Mouse (Mus musculus) MEL (cell line): ENCODE results near the gene Ffar1. TPM values are rescaled to one million over a fixed set of nuclear protein-coding genes. Genes with fewer than 3 reads are reported as not detected.

Source experiments
- DNase-seq: peaks from one replicate; pipeline ENCODE4 v3.0.0; 2011; ENCODE audit warnings: low read depth, low spot score
- H3K27ac ChIP-seq: 2 replicates; pipeline ENCODE4 v1.5.1; 2012; ENCODE audit warnings: low read depth, mild to moderate bottlenecking, control low read depth, low read length, moderate library complexity; ENCODE audit not compliant: control insufficient read depth
- H3K27me3 ChIP-seq, 2 experiments: fragments of 150-350 bp in 1 of 2; sonication (generic) in 1 of 2; 2 replicates each; pipeline ENCODE4 v1.6.1; 2012; ENCODE audit warnings: low read length in 2 of 2, mild to moderate bottlenecking in 2 of 2, improper control_type of control experiment in 1 of 2, moderate library complexity in 1 of 2; ENCODE audit not compliant: insufficient read depth in 2 of 2, control insufficient read depth in 1 of 2
- H3K36me3 ChIP-seq, 2 experiments: 2 replicates each; pipeline ENCODE4 v1.6.1; 2012 to 2014; ENCODE audit warnings: low read length in 2 of 2, improper control_type of control experiment in 1 of 2, inconsistent platforms in 1 of 2, mild to moderate bottlenecking in 1 of 2; ENCODE audit not compliant: insufficient read depth in 2 of 2, control insufficient read depth in 1 of 2
- H3K4me1 ChIP-seq, 2 experiments: fragments of 150-350 bp in 1 of 2; sonication (generic) in 1 of 2; 2 replicates each; pipeline ENCODE4 v1.6.1; 2012; ENCODE audit warnings: low read length in 2 of 2, improper control_type of control experiment in 1 of 2, mild to moderate bottlenecking in 1 of 2; ENCODE audit not compliant: insufficient read depth in 2 of 2, control insufficient read depth in 1 of 2
- H3K4me3 ChIP-seq, 2 experiments: fragments of 150-350 bp in 1 of 2; sonication (generic) in 1 of 2; 2 replicates each; pipeline ENCODE4 v1.5.1; 2012; ENCODE audit warnings: low read depth in 2 of 2, low read length in 2 of 2, mild to moderate bottlenecking in 2 of 2, moderate library complexity in 2 of 2, control low read depth in 1 of 2, improper control_type of control experiment in 1 of 2; ENCODE audit not compliant: control insufficient read depth in 1 of 2, insufficient read depth in 1 of 2
- H3K79me2 ChIP-seq: 2 replicates; pipeline ENCODE4 v1.6.1; 2012; ENCODE audit warnings: mild to moderate bottlenecking, low read length, moderate library complexity; ENCODE audit not compliant: control insufficient read depth, poor library complexity, insufficient read depth
- H3K9ac ChIP-seq: 2 replicates; pipeline ENCODE4 v1.6.1; 2012; ENCODE audit warnings: low read depth, mild to moderate bottlenecking, control low read depth, low read length, moderate library complexity; ENCODE audit not compliant: control insufficient read depth, poor library complexity, severe bottlenecking
- H3K9me3 ChIP-seq: fragments of 150-350 bp; sonication (generic); replicated peaks from 2 replicates; pipeline ENCODE4 v1.6.1; 2012; ENCODE audit warnings: mild to moderate bottlenecking, low read length, improper control_type of control experiment, moderate library complexity; ENCODE audit not compliant: insufficient read depth
- BHLHE40 ChIP-seq: IDR thresholded peaks from 2 replicates; pipeline ENCODE4 v1.6.1; 2012; ENCODE audit warnings: low read depth, mild to moderate bottlenecking, inconsistent platforms, low read length, improper control_type of control experiment, borderline replicate concordance
- CHD1 ChIP-seq: IDR thresholded peaks from 2 replicates; pipeline ENCODE4 v1.6.1; 2012; ENCODE audit warnings: low read depth, mild to moderate bottlenecking, inconsistent platforms, low read length, improper control_type of control experiment
- CHD2 ChIP-seq: IDR thresholded peaks from 2 replicates; pipeline ENCODE4 v1.6.1; 2011; ENCODE audit warnings: low read length, improper control_type of control experiment
- CTCF ChIP-seq, 3 experiments: IDR thresholded peaks in 2 of 3; conservative IDR thresholded peaks in 1 of 3; 2 replicates each; pipeline ENCODE4 v1.5.1; 2011 to 2012; ENCODE audit warnings: low read length in 3 of 3, low read depth in 2 of 3, mild to moderate bottlenecking in 2 of 3, improper control_type of control experiment in 1 of 3, inconsistent platforms in 1 of 3, mixed read lengths in 1 of 3, moderate library complexity in 1 of 3; ENCODE audit not compliant: control insufficient read depth in 1 of 3, insufficient read depth in 1 of 3, poor library complexity in 1 of 3, severe bottlenecking in 1 of 3
- E2F4 ChIP-seq: IDR thresholded peaks from 2 replicates; pipeline ENCODE4 v1.6.1; 2011; ENCODE audit warnings: low read depth, low read length, improper control_type of control experiment, borderline replicate concordance
- ELF1 ChIP-seq: IDR thresholded peaks from 2 replicates; pipeline ENCODE4 v1.6.1; 2014; ENCODE audit warnings: low read depth, mild to moderate bottlenecking, inconsistent platforms, low read length, improper control_type of control experiment, moderate library complexity
- EP300 ChIP-seq, 2 experiments: IDR thresholded peaks; 2 replicates each; pipeline ENCODE4 v1.6.1; 2011; ENCODE audit warnings: improper control_type of control experiment in 2 of 2, low read length in 2 of 2, low read depth in 1 of 2, mild to moderate bottlenecking in 1 of 2
- ETS1 ChIP-seq: IDR thresholded peaks from 2 replicates; pipeline ENCODE4 v1.6.1; 2012; ENCODE audit warnings: low read depth, mild to moderate bottlenecking, inconsistent platforms, low read length, improper control_type of control experiment, moderate library complexity
- GABPA ChIP-seq: IDR thresholded peaks from 2 replicates; pipeline ENCODE4 v1.6.1; 2012; ENCODE audit warnings: low read depth, mild to moderate bottlenecking, inconsistent platforms, low read length, improper control_type of control experiment, moderate library complexity
- GATA1 ChIP-seq: IDR thresholded peaks from 2 replicates; pipeline ENCODE4 v1.6.1; 2011; ENCODE audit warnings: low read depth, low read length, improper control_type of control experiment
- HCFC1 ChIP-seq: IDR thresholded peaks from 2 replicates; pipeline ENCODE4 v1.6.1; 2012; ENCODE audit warnings: low read depth, mild to moderate bottlenecking, inconsistent platforms, low read length, improper control_type of control experiment, moderate library complexity
- JUND ChIP-seq: IDR thresholded peaks from 2 replicates; pipeline ENCODE4 v1.6.1; 2011; ENCODE audit warnings: low read depth, mild to moderate bottlenecking, improper control_type of control experiment, low read length
- KAT2A ChIP-seq: conservative IDR thresholded peaks from 2 replicates; pipeline ENCODE4 v1.6.1; 2012; ENCODE audit warnings: low read depth, low read length, improper control_type of control experiment, inconsistent platforms
- MAFK ChIP-seq: IDR thresholded peaks from 2 replicates; pipeline ENCODE4 v1.6.1; 2011; ENCODE audit warnings: low read depth, mild to moderate bottlenecking, low read length, improper control_type of control experiment, borderline replicate concordance
- MAX ChIP-seq: IDR thresholded peaks from 2 replicates; pipeline ENCODE4 v1.6.1; 2011; ENCODE audit warnings: low read length, improper control_type of control experiment
- MAZ ChIP-seq: IDR thresholded peaks from 2 replicates; pipeline ENCODE4 v1.6.1; 2012; ENCODE audit warnings: low read depth, mild to moderate bottlenecking, inconsistent platforms, low read length, improper control_type of control experiment
- MEF2A ChIP-seq: IDR thresholded peaks from 2 replicates; pipeline ENCODE4 v1.6.1; 2014; ENCODE audit warnings: low read depth, mild to moderate bottlenecking, inconsistent platforms, low read length, improper control_type of control experiment; ENCODE audit not compliant: poor library complexity, insufficient replicate concordance, severe bottlenecking; ENCODE audit errors: extremely low read depth
- MXI1 ChIP-seq: IDR thresholded peaks from 2 replicates; pipeline ENCODE4 v1.6.1; 2011; ENCODE audit warnings: mild to moderate bottlenecking, low read depth, low read length, improper control_type of control experiment
- MYB ChIP-seq: IDR thresholded peaks from 2 replicates; pipeline ENCODE4 v1.6.1; 2011; ENCODE audit warnings: mild to moderate bottlenecking, low read depth, low read length, improper control_type of control experiment
- MYC ChIP-seq: IDR thresholded peaks from 2 replicates; pipeline ENCODE4 v1.6.1; 2011; ENCODE audit warnings: low read depth, mild to moderate bottlenecking, low read length, improper control_type of control experiment, moderate library complexity
- NELFE ChIP-seq: IDR thresholded peaks from 2 replicates; pipeline ENCODE4 v1.6.1; 2011; ENCODE audit warnings: low read depth, low read length, improper control_type of control experiment
- POLR2A ChIP-seq, 2 experiments: IDR thresholded peaks; 2 replicates each; pipeline ENCODE4 v1.6.1; 2011 to 2012; ENCODE audit warnings: low read length in 2 of 2, mild to moderate bottlenecking in 2 of 2, control low read depth in 1 of 2, improper control_type of control experiment in 1 of 2, low read depth in 1 of 2, moderate library complexity in 1 of 2; ENCODE audit not compliant: control insufficient read depth in 1 of 2, insufficient read depth in 1 of 2, poor library complexity in 1 of 2
- POLR2AphosphoS2 ChIP-seq: IDR thresholded peaks from 2 replicates; pipeline ENCODE4 v1.6.1; 2011; ENCODE audit warnings: low read length, improper control_type of control experiment
- POLR2AphosphoS5 ChIP-seq: IDR thresholded peaks from 2 replicates; pipeline ENCODE4 v1.6.1; 2012; ENCODE audit warnings: low read depth, borderline replicate concordance, mild to moderate bottlenecking, inconsistent platforms, low read length, moderate library complexity, mixed read lengths
- RAD21 ChIP-seq: IDR thresholded peaks from 2 replicates; pipeline ENCODE4 v1.6.1; 2011; ENCODE audit warnings: mild to moderate bottlenecking, low read depth, low read length, improper control_type of control experiment
- RCOR1 ChIP-seq: IDR thresholded peaks from 2 replicates; pipeline ENCODE4 v1.6.1; 2012; ENCODE audit warnings: low read depth, mild to moderate bottlenecking, inconsistent platforms, low read length, improper control_type of control experiment
- SIN3A ChIP-seq: IDR thresholded peaks from 2 replicates; pipeline ENCODE4 v1.6.1; 2012; ENCODE audit warnings: low read length, improper control_type of control experiment, inconsistent platforms
- SMC3 ChIP-seq: IDR thresholded peaks from 2 replicates; pipeline ENCODE4 v1.6.1; 2011; ENCODE audit warnings: low read depth, low read length, improper control_type of control experiment
- TAL1 ChIP-seq: IDR thresholded peaks from 2 replicates; pipeline ENCODE4 v1.6.1; 2012; ENCODE audit warnings: mild to moderate bottlenecking, inconsistent platforms, low read length, moderate library complexity, mixed read lengths
- TBP ChIP-seq: IDR thresholded peaks from 2 replicates; pipeline ENCODE4 v1.8.0; 2011; ENCODE audit warnings: low read depth, low read length, improper control_type of control experiment
- TCF12 ChIP-seq: IDR thresholded peaks from 2 replicates; pipeline ENCODE4 v1.6.1; 2014; ENCODE audit warnings: low read depth, mild to moderate bottlenecking, inconsistent platforms, low read length, improper control_type of control experiment, moderate library complexity
- UBTF ChIP-seq: IDR thresholded peaks from 2 replicates; pipeline ENCODE4 v1.6.1; 2012; ENCODE audit warnings: low read depth, mild to moderate bottlenecking, inconsistent platforms, low read length, improper control_type of control experiment, moderate library complexity, borderline replicate concordance; ENCODE audit not compliant: insufficient read depth
- USF1 ChIP-seq: IDR thresholded peaks from 2 replicates; pipeline ENCODE4 v1.6.1; 2014; ENCODE audit warnings: low read depth, mild to moderate bottlenecking, inconsistent platforms, low read length, improper control_type of control experiment, moderate library complexity
- USF2 ChIP-seq, 2 experiments: IDR thresholded peaks; 2 replicates each; pipeline ENCODE4 v1.6.1; 2011 to 2012; ENCODE audit warnings: improper control_type of control experiment in 2 of 2, low read length in 2 of 2, borderline replicate concordance in 1 of 2, inconsistent platforms in 1 of 2, low read depth in 1 of 2, mild to moderate bottlenecking in 1 of 2; ENCODE audit not compliant: insufficient read depth in 1 of 2
- ZC3H11A ChIP-seq: IDR thresholded peaks from 2 replicates; pipeline ENCODE4 v1.6.1; 2012; ENCODE audit warnings: low read depth, mild to moderate bottlenecking, inconsistent platforms, low read length, improper control_type of control experiment
- ZKSCAN1 ChIP-seq: IDR thresholded peaks from 2 replicates; pipeline ENCODE4 v1.6.1; 2012; ENCODE audit warnings: low read depth, mild to moderate bottlenecking, inconsistent platforms, low read length, improper control_type of control experiment, moderate library complexity
- ZMIZ1 ChIP-seq: IDR thresholded peaks from 2 replicates; pipeline ENCODE4 v1.6.1; 2012; ENCODE audit warnings: low read depth, mild to moderate bottlenecking, inconsistent platforms, low read length, improper control_type of control experiment, moderate library complexity
- ZNF384 ChIP-seq: IDR thresholded peaks from 2 replicates; pipeline ENCODE4 v1.6.1; 2012; ENCODE audit warnings: low read depth, mild to moderate bottlenecking, inconsistent platforms, low read length, improper control_type of control experiment
- polyA plus RNA-seq, 2 experiments: library from polyadenylated mRNA; stranded (reverse) in 1 of 2; unstranded in 1 of 2; fragments of >175 nt in 1 of 2; fragments of >200 nt in 1 of 2; gene quantifications; 2 replicates each; pipeline versions ENCODE4 v1.2.1 to v1.2.4; 2012; ENCODE audit warnings: low replicate concordance in 2 of 2, low read depth in 1 of 2; ENCODE audit not compliant: insufficient read length in 2 of 2, insufficient read depth in 1 of 2, missing spikeins in 1 of 2
- total RNA-seq: library from RNA; depleted of rRNA; stranded (reverse); fragments of 300-350 nt; gene quantifications from 2 replicates; pipeline ENCODE4 v1.2.3, GENCODE M21; 2012

The Ffar1 gene
- total and polyA plus RNA-seq, 3 experiments: not detected

DNA sequence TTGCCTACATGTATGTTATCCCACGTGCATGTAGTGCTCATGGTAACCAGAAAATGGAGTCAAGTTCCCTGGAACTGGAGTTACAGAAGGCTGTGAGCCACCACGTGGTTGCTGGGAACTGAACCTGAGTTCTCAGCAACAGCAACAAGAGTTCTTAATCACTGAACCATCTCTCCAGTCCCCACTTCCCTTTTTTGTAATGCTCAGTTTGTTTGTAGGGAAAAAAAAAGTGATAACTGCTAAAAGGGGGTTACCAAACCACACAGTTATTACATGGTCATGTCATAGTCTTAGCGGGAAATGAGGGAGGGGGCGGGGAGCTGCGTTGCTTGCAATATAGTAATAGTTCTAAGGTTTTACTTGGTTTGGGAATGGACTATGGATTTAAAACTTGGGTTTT lies 19.3 kb downstream of the Ffar1 start:
- H3K4me1 ChIP-seq: peaks cover 23 to 30% of the 10 kb centered on the region in 2 experiments
- peak; percentile 92 for DNase-seq
- H3K27ac ChIP-seq: peak overlapping the region; percentile 77
- no peak for TF ChIP-seq CTCF (IDR thresholded peaks at IDR 0.05 in 2 of 3, conservative IDR thresholded peaks at IDR 0.05 in 1 of 3; ENCODE audit: control insufficient read depth in 1 of 3, insufficient read depth in 1 of 3, low read depth in 2 of 3, low read length in 3 of 3, poor library complexity in 1 of 3, severe bottlenecking in 1 of 3)
- TF ChIP-seq POLR2AphosphoS5: no peak
- 0 out of 2 replicates have a peak, but pooled peaks have one; percentile 67 for TF ChIP-seq UBTF
- peak; percentile 43; the same call in 1 of the 2 replicates for TF ChIP-seq MXI1
- peak; percentile 67; the same call in 1 of the 2 replicates for TF ChIP-seq MYC
- no peak for TF ChIP-seq USF2 (IDR thresholded peaks at IDR 0.05; ENCODE audit: borderline replicate concordance in 1 of 2, insufficient read depth in 1 of 2, low read depth in 1 of 2, low read length in 2 of 2)
- no peak for TF ChIP-seq SMC3
- no peak for TF ChIP-seq ZC3H11A
- no peak; the same call in 1 of the 2 replicates for TF ChIP-seq TCF12
- TF ChIP-seq SIN3A: no peak
- no peak for TF ChIP-seq TAL1
- TF ChIP-seq GATA1: peak; percentile 72
- peak; percentile 48; the same call in 1 of the 2 replicates for TF ChIP-seq MAZ
- peak; percentile 93 for TF ChIP-seq TBP
- TF ChIP-seq JUND: no peak
- no peak for TF ChIP-seq POLR2A (IDR thresholded peaks at IDR 0.05; ENCODE audit: control insufficient read depth in 1 of 2, insufficient read depth in 1 of 2, low read depth in 1 of 2, low read length in 2 of 2, poor library complexity in 1 of 2)
- TF ChIP-seq E2F4: peak; percentile 63; the same call in 1 of the 2 replicates
- no peak for TF ChIP-seq GABPA
- TF ChIP-seq BHLHE40: no peak
- TF ChIP-seq EP300 (IDR thresholded peaks at IDR 0.05; ENCODE audit: low read depth in 1 of 2, low read length in 2 of 2): peak; percentile 77 to 81
- no peak for TF ChIP-seq POLR2AphosphoS2
- TF ChIP-seq MAFK: no peak
- no peak for TF ChIP-seq ZKSCAN1
- TF ChIP-seq ETS1: peak; percentile 82
- TF ChIP-seq ELF1: no peak
- TF ChIP-seq CHD1: no peak
- TF ChIP-seq CHD2: no peak
- TF ChIP-seq RCOR1: peak; percentile 41; the same call in 1 of the 2 replicates
- TF ChIP-seq MEF2A: no peak
- no peak for TF ChIP-seq HCFC1
- no peak for TF ChIP-seq USF1
- no peak for TF ChIP-seq KAT2A
- peak; percentile 90 for TF ChIP-seq ZNF384
- TF ChIP-seq ZMIZ1: no peak
- no peak for TF ChIP-seq MYB
- 0 out of 2 replicates have a peak, but pooled peaks have one; percentile 33 for TF ChIP-seq MAX
- no peak for TF ChIP-seq RAD21
- no peak for TF ChIP-seq NELFE

More for the DNA sequence above, 19.3 kb downstream of the Ffar1 start:
- Histone ChIP-seq H3K79me2 (no peaks in the 10 kb centered on the region), H3K9ac (peak overlapping the region; percentile 33), H3K4me3 (no peak overlapping the region), H3K9me3 (no peaks in the 10 kb centered on the region), H3K27me3 (no peaks in the 10 kb centered on the region), H3K36me3 (peaks cover 0 to 21% of the 10 kb centered on the region in 2 experiments; a peak in 2 of 4 replicates)
